Mouse (Mus musculus): ENCODE measurements around the gene Gfi1b. TPM values are rescaled to one million over a fixed set of nuclear protein-coding genes. Genes with fewer than 3 reads are reported as not detected.

The Gfi1b gene
- polyA plus RNA-seq, 1 experiment from 2014 or later = 0.13 TPM

GRCm38 (mm10) chr2:28618777-28619336, 2.9 kb downstream of the Gfi1b start:
- Histone ChIP-seq H3K4me1 (ENCODE audit: control insufficient read depth, insufficient read depth, low read length) (no peaks in the 10 kb centered on the region), H3K27me3 (replicated peaks; ENCODE audit: control insufficient read depth, insufficient read depth, low read length) (peaks cover 16% of the 10 kb centered on the region), H3K27ac (replicated peaks; ENCODE audit: low read depth, low read length) (no peak overlapping the region), H3K9ac (ENCODE audit: low read depth, low read length) (no peak overlapping the region), H3K4me2 (ENCODE audit: low read depth, low read length) (no peak overlapping the region), H3K36me3 (ENCODE audit: control insufficient read depth, insufficient read depth, low read length) (no peaks in the 10 kb centered on the region), H3K4me3 (ENCODE audit: low read depth, low read length) (no peak overlapping the region), H3K9me3 (ENCODE audit: control insufficient read depth, low read length) (no peaks in the 10 kb centered on the region)
- WGBS = 83% methylated on average over 6 of the region's 6 CpGs
- ATAC-seq (ENCODE audit: low read depth) (no peak), DNase-seq (ENCODE audit: low spot score) (no peak)

- Histone ChIP-seq H3K27ac (replicated peaks; ENCODE audit: low read depth, low read length) (no peak overlapping the region), H3K9ac (ENCODE audit: low read depth, low read length) (no peak overlapping the region), H3K4me1 (ENCODE audit: control insufficient read depth, insufficient read depth, low read length) (no peaks in the 10 kb centered on the region), H3K27me3 (replicated peaks; ENCODE audit: control insufficient read depth, insufficient read depth, low read length) (peaks cover 16% of the 10 kb centered on the region), H3K4me2 (ENCODE audit: low read depth, low read length) (no peak overlapping the region), H3K4me3 (ENCODE audit: low read depth, low read length) (no peak overlapping the region), H3K36me3 (ENCODE audit: control insufficient read depth, insufficient read depth, low read length) (no peaks in the 10 kb centered on the region), H3K9me3 (ENCODE audit: control insufficient read depth, low read length) (no peaks in the 10 kb centered on the region)
- no peak for DNase-seq (ENCODE audit: low spot score)
- no peak for ATAC-seq (ENCODE audit: low read depth)
- WGBS = 66% methylated on average over 7 of the region's 8 CpGs
Measured at GRCm38 (mm10) chr2:28617498-28618486, 4.0 kb downstream of the Gfi1b start.

DNA sequence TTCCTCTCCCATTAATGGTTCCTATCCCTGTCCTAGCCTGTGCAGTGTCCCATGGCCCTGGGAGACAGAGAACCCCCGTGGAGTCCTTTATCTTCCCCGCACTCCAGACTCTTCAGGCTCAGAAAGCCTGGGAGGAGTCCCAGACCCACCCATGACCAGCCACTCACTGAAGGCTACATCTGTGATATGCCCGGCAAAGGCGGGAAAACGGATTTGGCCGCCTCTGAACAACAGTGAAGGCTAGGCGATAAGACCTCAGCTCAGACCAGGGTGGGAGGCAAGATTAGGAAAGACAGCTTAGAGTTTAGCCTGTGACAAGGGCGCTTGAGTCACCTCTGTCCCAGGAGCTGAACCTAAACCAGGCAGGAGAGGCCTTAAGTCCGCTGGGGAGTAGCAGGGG, 4.9 kb downstream of the Gfi1b start:
- H3K27me3 ChIP-seq (replicated peaks; ENCODE audit: control insufficient read depth, insufficient read depth, low read length) = peaks cover 14% of the 10 kb centered on the region
- H3K4me2 ChIP-seq (ENCODE audit: low read depth, low read length) = no peak overlapping the region
- no peak overlapping the region for H3K27ac ChIP-seq (replicated peaks; ENCODE audit: low read depth, low read length)
- H3K9ac ChIP-seq (ENCODE audit: low read depth, low read length) = no peak overlapping the region
- H3K4me1 ChIP-seq (ENCODE audit: control insufficient read depth, insufficient read depth, low read length) = no peaks in the 10 kb centered on the region
- no peak overlapping the region for H3K4me3 ChIP-seq (ENCODE audit: low read depth, low read length)
- DNase-seq (ENCODE audit: low spot score) = no peak
- 88% methylated on average over 9 of the region's 9 CpGs for WGBS
- no peak for ATAC-seq (ENCODE audit: low read depth)
- no peaks in the 10 kb centered on the region for H3K9me3 ChIP-seq (ENCODE audit: control insufficient read depth, low read length)
- no peaks in the 10 kb centered on the region for H3K36me3 ChIP-seq (ENCODE audit: control insufficient read depth, insufficient read depth, low read length)

GRCm38 (mm10) chr2:28616358-28616757, 5.4 kb downstream of the Gfi1b start:
- ATAC-seq (ENCODE audit: low read depth) = no peak
- no peak for DNase-seq (ENCODE audit: low spot score)
- H3K27me3 ChIP-seq (replicated peaks; ENCODE audit: control insufficient read depth, insufficient read depth, low read length) = peaks cover 9% of the 10 kb centered on the region
- no peaks in the 10 kb centered on the region for H3K36me3 ChIP-seq (ENCODE audit: control insufficient read depth, insufficient read depth, low read length)
- no peak overlapping the region for H3K27ac ChIP-seq (replicated peaks; ENCODE audit: low read depth, low read length)
- no peaks in the 10 kb centered on the region for H3K9me3 ChIP-seq (ENCODE audit: control insufficient read depth, low read length)
- H3K4me2 ChIP-seq (ENCODE audit: low read depth, low read length) = no peak overlapping the region
- H3K4me3 ChIP-seq (ENCODE audit: low read depth, low read length) = no peak overlapping the region
- H3K4me1 ChIP-seq (ENCODE audit: control insufficient read depth, insufficient read depth, low read length) = no peaks in the 10 kb centered on the region
- WGBS = 29% methylated on average over 5 of the region's 5 CpGs
- H3K9ac ChIP-seq (ENCODE audit: low read depth, low read length) = no peak overlapping the region

- H3K4me3 ChIP-seq (ENCODE audit: low read depth, low read length) = no peak overlapping the region
- 91% methylated on average over 10 of the region's 10 CpGs for WGBS
Measured at GRCm38 (mm10) chr2:28613599-28613998, 8.2 kb downstream of the Gfi1b start.

DNA sequence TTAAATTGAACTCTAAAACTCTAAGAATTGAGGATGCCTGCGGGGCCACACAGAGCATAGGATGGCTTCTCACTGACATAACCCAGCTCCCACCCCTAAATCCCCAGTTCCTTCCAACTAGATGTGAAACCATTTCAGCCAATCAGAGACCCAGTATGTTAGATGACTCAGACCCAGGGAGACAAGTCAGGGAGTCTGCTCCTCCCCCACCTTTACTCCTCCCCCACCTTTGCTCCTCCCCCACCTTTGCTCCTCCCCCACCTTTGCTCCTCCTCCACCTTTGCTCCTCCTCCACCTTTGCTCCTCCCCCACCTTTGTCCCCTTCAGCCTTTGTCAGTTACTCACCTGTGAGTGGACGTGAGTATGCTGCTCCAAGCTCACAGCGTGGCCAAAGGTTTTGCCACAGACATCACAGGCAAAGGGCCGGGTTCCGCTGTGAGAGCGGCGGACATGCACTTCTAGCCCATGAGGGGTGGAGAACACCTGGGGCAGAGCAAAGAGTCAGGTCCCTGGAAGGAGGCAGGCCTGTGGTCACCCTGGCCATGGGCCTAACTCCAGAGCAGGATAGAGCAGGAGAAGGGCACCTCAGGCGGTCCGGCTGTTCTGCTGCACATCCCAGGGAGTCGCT, 9.2 kb downstream of the Gfi1b start:
- H3K4me1 ChIP-seq (ENCODE audit: control insufficient read depth, insufficient read depth, low read length) = no peaks in the 10 kb centered on the region
- H3K36me3 ChIP-seq (ENCODE audit: control insufficient read depth, insufficient read depth, low read length) = no peaks in the 10 kb centered on the region
- no peak for ATAC-seq (ENCODE audit: low read depth)
- H3K9ac ChIP-seq (ENCODE audit: low read depth, low read length) = no peak overlapping the region
- H3K9me3 ChIP-seq (ENCODE audit: control insufficient read depth, low read length) = no peaks in the 10 kb centered on the region
- H3K27ac ChIP-seq (replicated peaks; ENCODE audit: low read depth, low read length) = no peak overlapping the region
- no peaks in the 10 kb centered on the region for H3K27me3 ChIP-seq (replicated peaks; ENCODE audit: control insufficient read depth, insufficient read depth, low read length)
- 53% methylated on average over 10 of the region's 10 CpGs for WGBS
- no peak overlapping the region for H3K4me3 ChIP-seq (ENCODE audit: low read depth, low read length)
- DNase-seq (ENCODE audit: low spot score) = no peak
- no peak overlapping the region for H3K4me2 ChIP-seq (ENCODE audit: low read depth, low read length)

More at GRCm38 (mm10) chr2:28613599-28613998, 8.2 kb downstream of the Gfi1b start:
- no peaks in the 10 kb centered on the region for H3K4me1 ChIP-seq (ENCODE audit: control insufficient read depth, insufficient read depth, low read length)
- H3K27ac ChIP-seq (replicated peaks; ENCODE audit: low read depth, low read length) = no peak overlapping the region
- no peak for DNase-seq (ENCODE audit: low spot score)
- H3K27me3 ChIP-seq (replicated peaks; ENCODE audit: control insufficient read depth, insufficient read depth, low read length) = no peaks in the 10 kb centered on the region
- no peaks in the 10 kb centered on the region for H3K9me3 ChIP-seq (ENCODE audit: control insufficient read depth, low read length)
- H3K36me3 ChIP-seq (ENCODE audit: control insufficient read depth, insufficient read depth, low read length) = no peaks in the 10 kb centered on the region
- no peak overlapping the region for H3K4me2 ChIP-seq (ENCODE audit: low read depth, low read length)
- ATAC-seq (ENCODE audit: low read depth) = no peak
- no peak overlapping the region for H3K9ac ChIP-seq (ENCODE audit: low read depth, low read length)

DNA sequence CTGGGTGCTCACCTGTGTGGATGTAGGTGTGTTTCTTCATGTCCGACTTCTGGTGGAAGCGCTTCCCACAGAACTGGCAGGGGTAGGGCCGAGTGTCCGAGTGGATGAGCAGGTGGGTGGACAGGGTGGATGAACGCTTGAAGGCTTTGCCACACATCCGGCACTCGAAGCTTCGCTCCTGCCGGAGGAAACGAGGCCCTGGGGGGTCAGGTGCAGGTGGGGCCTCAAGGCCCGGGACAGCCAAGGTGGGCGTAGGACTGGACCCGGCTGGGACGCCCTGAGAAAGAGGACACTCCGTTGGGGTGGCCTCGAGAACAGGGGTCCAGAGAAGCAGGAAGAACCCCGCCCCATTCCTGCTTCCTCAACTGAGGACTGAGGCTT, 10.4 kb downstream of the Gfi1b start:
- Histone ChIP-seq H3K9me3 (ENCODE audit: control insufficient read depth, low read length) (no peaks in the 10 kb centered on the region), H3K4me3 (ENCODE audit: low read depth, low read length) (no peak overlapping the region), H3K9ac (ENCODE audit: low read depth, low read length) (no peak overlapping the region), H3K36me3 (ENCODE audit: control insufficient read depth, insufficient read depth, low read length) (no peaks in the 10 kb centered on the region), H3K27ac (replicated peaks; ENCODE audit: low read depth, low read length) (no peak overlapping the region), H3K27me3 (replicated peaks; ENCODE audit: control insufficient read depth, insufficient read depth, low read length) (no peaks in the 10 kb centered on the region), H3K4me1 (ENCODE audit: control insufficient read depth, insufficient read depth, low read length) (no peaks in the 10 kb centered on the region), H3K4me2 (ENCODE audit: low read depth, low read length) (no peak overlapping the region)
- no peak for ATAC-seq (ENCODE audit: low read depth)
- no peak for DNase-seq (ENCODE audit: low spot score)
- 83% methylated on average over 15 of the region's 17 CpGs for WGBS

DNA sequence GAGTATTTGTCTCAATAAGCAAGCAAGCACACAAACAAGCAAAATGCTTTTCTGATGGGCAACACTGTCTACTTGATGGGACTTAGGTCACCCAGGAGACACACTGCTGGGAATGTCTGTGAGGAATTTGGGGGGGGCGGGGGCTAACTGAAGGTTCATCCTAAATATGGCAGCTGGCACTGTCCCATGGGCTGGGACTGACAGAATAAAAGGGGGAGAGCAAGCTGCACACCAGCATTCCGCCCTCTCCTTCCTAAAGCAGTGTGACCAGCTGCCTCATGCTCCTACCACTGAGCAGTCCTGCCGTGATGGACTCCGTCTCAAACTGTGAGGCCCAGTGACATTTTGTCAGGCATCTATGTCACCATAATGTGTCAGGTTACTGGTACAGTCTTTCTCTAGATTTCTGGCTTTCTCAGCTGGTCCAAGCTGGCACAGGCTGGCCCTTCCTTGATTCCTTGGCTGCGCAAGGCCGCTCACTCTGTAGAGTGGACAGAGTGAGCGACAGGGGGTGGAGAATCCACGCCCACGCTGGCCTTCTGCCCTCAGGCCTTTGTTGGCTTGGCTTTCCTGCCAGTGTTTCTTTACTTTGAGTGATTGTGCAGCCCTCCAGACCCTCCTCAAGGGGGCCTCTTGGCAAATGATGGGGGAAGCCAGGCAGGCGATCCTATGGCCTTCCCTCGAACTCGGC, 10.9 kb downstream of the Gfi1b start:
- H3K9ac ChIP-seq (ENCODE audit: low read depth, low read length) = no peak overlapping the region
- H3K4me1 ChIP-seq (ENCODE audit: control insufficient read depth, insufficient read depth, low read length) = no peaks in the 10 kb centered on the region
- no peaks in the 10 kb centered on the region for H3K9me3 ChIP-seq (ENCODE audit: control insufficient read depth, low read length)
- H3K27ac ChIP-seq (replicated peaks; ENCODE audit: low read depth, low read length) = no peak overlapping the region
- no peaks in the 10 kb centered on the region for H3K27me3 ChIP-seq (replicated peaks; ENCODE audit: control insufficient read depth, insufficient read depth, low read length)
- DNase-seq (ENCODE audit: low spot score) = no peak
- 70% methylated on average over 12 of the region's 12 CpGs for WGBS
- H3K4me3 ChIP-seq (ENCODE audit: low read depth, low read length) = no peak overlapping the region
- H3K4me2 ChIP-seq (ENCODE audit: low read depth, low read length) = no peak overlapping the region
- ATAC-seq (ENCODE audit: low read depth) = no peak
- no peaks in the 10 kb centered on the region for H3K36me3 ChIP-seq (ENCODE audit: control insufficient read depth, insufficient read depth, low read length)
